Mouse (Mus musculus) hindbrain, embryonic 15.5 days (tissue): Measurements from ENCODE around the gene Mvb12b. TPM values are rescaled to one million over a fixed set of nuclear protein-coding genes. Genes with fewer than 3 reads are reported as not detected.

ENCODE experiments used
- ATAC-seq: fragments of 200-750 bp; cut with Nextera tagmentation; 2 replicates; pipeline ENCODE4 v1.8.0; 2017; ENCODE audit warnings: low read depth, moderate number of reproducible peaks, moderate TSS enrichment; ENCODE audit not compliant: low FRiP score
- H3K27ac ChIP-seq: fragments of 300-500 bp; sonication (generic); replicated peaks from 2 replicates; pipeline ENCODE4 v1.5.1; 2015; ENCODE audit warnings: mild to moderate bottlenecking, inconsistent platforms
- H3K27me3 ChIP-seq: fragments of 300-500 bp; sonication (generic); 2 replicates; pipeline ENCODE4 v1.6.1; 2015; ENCODE audit warnings: control low read depth, inconsistent platforms
- H3K36me3 ChIP-seq: fragments of 300-500 bp; sonication (generic); 2 replicates; pipeline ENCODE4 v1.6.1; 2015; ENCODE audit warnings: control low read depth, inconsistent platforms
- H3K4me1 ChIP-seq: fragments of 300-500 bp; sonication (generic); replicated peaks from 2 replicates; pipeline ENCODE4 v1.6.1; 2015; ENCODE audit warnings: control low read depth, inconsistent platforms
- H3K4me2 ChIP-seq: fragments of 300-500 bp; sonication (generic); 2 replicates; pipeline ENCODE4 v1.6.1; 2015; ENCODE audit warnings: moderate library complexity, mild to moderate bottlenecking, inconsistent platforms
- H3K4me3 ChIP-seq: fragments of 300-500 bp; sonication (generic); 2 replicates; pipeline ENCODE4 v1.5.1; 2015; ENCODE audit warnings: mild to moderate bottlenecking, inconsistent platforms
- H3K9ac ChIP-seq: fragments of 300-500 bp; sonication (generic); 2 replicates; pipeline ENCODE4 v1.6.1; 2015; ENCODE audit warnings: inconsistent platforms
- H3K9me3 ChIP-seq: fragments of 300-500 bp; sonication (generic); 2 replicates; pipeline ENCODE4 v1.6.1; 2016; ENCODE audit warnings: control low read depth, inconsistent platforms
- WGBS: fragments of 180-500 bp; shearing (Covaris S2); methylation state at CpG from one replicate; pipeline ENCODE4 v1.1.7; 2015; 5-methylcytosine and 5-hydroxymethylcytosine counted together
- polyA plus RNA-seq: library from polyadenylated mRNA; unstranded; fragments of >200 nt; fragmentation: Nextera tagmentation; extraction: Ambion mirVana; gene quantifications from 2 replicates; pipeline ENCODE4 v1.2.1, GENCODE M21; 2015

Mvb12b gene
- polyA plus RNA-seq, 1 experiment from 2014 or later: 66.2 TPM

GRCm38 (mm10) chr2:33840483-33840882, 47.3 kb downstream of the Mvb12b start:
- 44% methylated on average over 3 of the region's 3 CpGs for WGBS
- Histone ChIP-seq H3K4me2 (no peak overlapping the region), H3K9me3 (no peaks in the 10 kb centered on the region), H3K4me3 (no peak overlapping the region), H3K27me3 (no peaks in the 10 kb centered on the region), H3K4me1 (peaks cover 41% of the 10 kb centered on the region), H3K27ac (peak overlapping the region; percentile 51; the same call in 1 of the 2 replicates), H3K36me3 (no peaks in the 10 kb centered on the region), H3K9ac (no peak overlapping the region)
- no peak for ATAC-seq

DNA sequence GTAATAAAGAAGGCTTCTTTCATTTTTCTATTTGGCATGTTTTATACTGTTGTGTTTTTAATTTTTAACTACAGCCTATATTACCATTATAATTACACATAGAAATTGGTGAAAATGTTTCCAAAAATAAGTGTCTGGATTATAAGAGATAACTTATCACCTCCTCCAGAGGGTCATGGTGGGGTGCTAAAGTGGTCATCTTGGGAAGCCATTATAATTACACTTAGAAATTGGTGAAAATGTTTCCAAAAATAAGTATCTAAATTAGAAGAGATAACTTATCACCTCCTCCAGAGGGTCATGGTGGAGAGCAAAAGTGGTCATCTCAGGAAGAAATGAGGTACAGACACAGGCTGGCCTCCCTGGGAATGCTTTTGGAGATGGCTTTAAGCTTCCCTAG, 48.5 kb downstream of the Mvb12b start:
- no peak overlapping the region for H3K9ac ChIP-seq
- peaks cover 3% of the 10 kb centered on the region for H3K36me3 ChIP-seq
- H3K9me3 ChIP-seq: no peaks in the 10 kb centered on the region
- no peak overlapping the region for H3K4me3 ChIP-seq
- 0 out of 2 replicates have a peak overlapping the region, but pooled peaks have one; percentile 46 for H3K27ac ChIP-seq
- peaks cover 41% of the 10 kb centered on the region for H3K4me1 ChIP-seq
- no peak for ATAC-seq
- H3K4me2 ChIP-seq: no peak overlapping the region
- H3K27me3 ChIP-seq: no peaks in the 10 kb centered on the region

- no peaks in the 10 kb centered on the region for H3K9me3 ChIP-seq
- 0 out of 2 replicates have a peak overlapping the region, but pooled peaks have one; percentile 2 for H3K27ac ChIP-seq
- ATAC-seq: no peak
- peaks cover 5% of the 10 kb centered on the region for H3K36me3 ChIP-seq
- no peak overlapping the region for H3K4me2 ChIP-seq
- peaks cover 41% of the 10 kb centered on the region for H3K4me1 ChIP-seq
- no peaks in the 10 kb centered on the region for H3K27me3 ChIP-seq
- no peak overlapping the region for H3K9ac ChIP-seq
- H3K4me3 ChIP-seq: no peak overlapping the region
- WGBS: 67% methylated on average over 6 of the region's 6 CpGs
Observed at GRCm38 (mm10) chr2:33837297-33837696, 50.4 kb downstream of the Mvb12b start.

DNA sequence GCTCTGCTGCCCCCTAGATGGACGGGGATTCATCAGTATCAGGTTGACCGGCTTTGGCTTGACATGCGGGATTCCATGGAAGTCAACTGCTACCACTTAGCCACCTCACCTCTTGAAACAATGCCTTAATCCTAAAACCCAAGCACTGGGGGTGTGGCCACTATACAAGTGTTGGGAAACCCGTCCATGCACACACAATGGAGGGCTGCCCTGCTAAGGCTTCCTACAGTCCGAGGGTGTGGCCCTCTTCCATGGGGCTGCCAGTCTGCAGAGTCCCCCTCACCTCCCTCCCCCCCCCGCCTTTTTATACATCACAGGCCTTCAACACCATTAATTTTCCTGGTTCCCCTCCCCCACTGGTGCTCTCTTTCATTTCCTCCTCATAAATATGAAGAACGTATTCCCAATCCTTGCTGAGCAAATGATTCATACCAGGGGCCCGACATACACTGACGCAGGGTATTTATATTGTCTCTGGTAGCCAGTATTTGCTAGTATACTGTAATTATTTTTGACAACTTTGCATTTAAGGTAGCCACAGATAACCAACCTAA, 51.0 kb downstream of the Mvb12b start:
- Histone ChIP-seq H3K9ac (no peak overlapping the region), H3K4me1 (peaks cover 41% of the 10 kb centered on the region), H3K27me3 (no peaks in the 10 kb centered on the region), H3K27ac (0 out of 2 replicates have a peak overlapping the region, but pooled peaks have one; percentile 28), H3K36me3 (peaks cover 5% of the 10 kb centered on the region), H3K4me2 (no peak overlapping the region), H3K9me3 (no peaks in the 10 kb centered on the region), H3K4me3 (no peak overlapping the region)
- ATAC-seq: peak; percentile 28; the same call in 1 of the 2 replicates
- WGBS: 56% methylated on average over 9 of the region's 9 CpGs

DNA sequence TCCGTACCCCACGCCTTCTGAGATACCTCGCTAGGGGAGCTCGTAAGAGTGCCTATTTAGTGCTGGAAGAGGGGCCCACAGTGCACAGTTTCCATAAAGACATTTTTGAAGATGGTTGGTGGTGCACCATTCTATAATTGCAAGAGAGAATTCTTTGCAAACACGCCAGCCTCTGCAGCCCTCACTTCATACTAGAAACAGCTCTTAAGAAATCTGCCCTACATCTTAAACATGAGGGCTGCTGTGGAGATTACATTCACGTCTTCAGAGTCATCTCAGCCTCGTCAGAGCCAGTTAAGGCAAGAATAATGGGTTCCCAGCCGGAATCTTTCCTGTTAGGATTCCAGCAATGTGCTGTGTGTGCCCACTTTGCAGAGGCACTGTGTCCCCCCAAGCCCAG, 52.7 kb downstream of the Mvb12b start:
- 81% methylated on average over 8 of the region's 8 CpGs for WGBS
- H3K9me3 ChIP-seq: no peaks in the 10 kb centered on the region
- no peak overlapping the region for H3K4me3 ChIP-seq
- H3K4me1 ChIP-seq: peaks cover 31% of the 10 kb centered on the region
- H3K9ac ChIP-seq: no peak overlapping the region
- no peak for ATAC-seq
- no peak overlapping the region for H3K27ac ChIP-seq
- H3K36me3 ChIP-seq: peaks cover 5% of the 10 kb centered on the region
- H3K4me2 ChIP-seq: no peak overlapping the region
- no peaks in the 10 kb centered on the region for H3K27me3 ChIP-seq

DNA sequence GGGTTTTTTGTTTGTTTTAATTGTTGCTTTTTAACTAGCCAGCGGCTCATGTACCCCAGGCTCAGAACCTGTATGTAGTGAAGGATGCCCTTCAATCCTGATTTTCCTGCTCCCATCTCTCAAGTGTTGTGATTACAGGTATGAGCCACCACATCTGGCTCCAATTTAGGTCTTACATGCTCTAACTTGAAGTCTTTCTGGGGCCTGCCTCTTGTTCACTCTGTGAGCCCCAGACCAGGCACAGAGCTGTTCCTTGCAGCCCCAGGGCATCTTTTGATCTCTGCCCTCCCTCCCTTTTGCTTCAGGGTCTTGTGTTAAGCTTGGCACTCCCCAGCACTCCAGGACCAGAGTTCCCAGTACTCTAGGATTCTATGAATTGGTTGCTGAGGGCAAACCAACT, 53.8 kb downstream of the Mvb12b start:
- no peak for ATAC-seq
- Histone ChIP-seq H3K9ac (no peak overlapping the region), H3K4me2 (no peak overlapping the region), H3K36me3 (peaks cover 5% of the 10 kb centered on the region), H3K4me1 (peaks cover 25% of the 10 kb centered on the region), H3K4me3 (no peak overlapping the region), H3K27ac (no peak overlapping the region), H3K9me3 (no peaks in the 10 kb centered on the region), H3K27me3 (no peaks in the 10 kb centered on the region)
- 81% methylated on average over 1 of the region's 1 CpGs for WGBS

GRCm38 (mm10) chr2:33829870-33830269, 57.9 kb downstream of the Mvb12b start:
- ATAC-seq: no peak
- Histone ChIP-seq H3K4me1 (0 out of 2 replicates have a peak, but pooled peaks cover 6% of the 10 kb centered on the region), H3K9ac (no peak overlapping the region), H3K4me3 (no peak overlapping the region), H3K27ac (no peak overlapping the region), H3K27me3 (no peaks in the 10 kb centered on the region), H3K36me3 (peaks cover 29% of the 10 kb centered on the region), H3K4me2 (no peak overlapping the region), H3K9me3 (no peaks in the 10 kb centered on the region)
- 84% methylated on average over 2 of the region's 2 CpGs for WGBS

DNA sequence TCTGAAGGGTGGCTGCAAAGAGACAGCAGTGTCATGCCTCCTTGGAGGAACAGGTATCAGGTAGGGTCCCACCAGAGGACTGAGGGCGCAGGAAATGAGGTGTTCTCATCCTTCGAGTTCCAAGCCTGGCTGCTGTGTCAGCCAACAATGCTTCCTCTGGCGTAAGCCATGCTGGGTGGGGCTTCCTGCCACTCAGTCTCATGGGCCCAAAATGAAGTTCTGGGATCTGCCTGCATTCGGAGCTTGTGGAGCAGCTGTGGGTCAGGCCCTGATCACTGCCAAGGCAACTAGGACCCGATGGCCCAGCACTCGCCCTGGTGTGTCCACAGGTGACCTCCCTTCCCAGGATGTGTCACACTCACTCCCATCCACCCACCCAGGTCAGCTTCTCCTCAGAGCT, 61.0 kb downstream of the Mvb12b start:
- H3K4me2 ChIP-seq: no peak overlapping the region
- no peaks in the 10 kb centered on the region for H3K27me3 ChIP-seq
- H3K27ac ChIP-seq: no peak overlapping the region
- ATAC-seq: no peak
- H3K4me3 ChIP-seq: no peak overlapping the region
- H3K9me3 ChIP-seq: no peaks in the 10 kb centered on the region
- H3K9ac ChIP-seq: no peak overlapping the region
- WGBS: 89% methylated on average over 6 of the region's 6 CpGs
- H3K36me3 ChIP-seq: peaks cover 40% of the 10 kb centered on the region
- peaks cover 11% of the 10 kb centered on the region for H3K4me1 ChIP-seq

DNA sequence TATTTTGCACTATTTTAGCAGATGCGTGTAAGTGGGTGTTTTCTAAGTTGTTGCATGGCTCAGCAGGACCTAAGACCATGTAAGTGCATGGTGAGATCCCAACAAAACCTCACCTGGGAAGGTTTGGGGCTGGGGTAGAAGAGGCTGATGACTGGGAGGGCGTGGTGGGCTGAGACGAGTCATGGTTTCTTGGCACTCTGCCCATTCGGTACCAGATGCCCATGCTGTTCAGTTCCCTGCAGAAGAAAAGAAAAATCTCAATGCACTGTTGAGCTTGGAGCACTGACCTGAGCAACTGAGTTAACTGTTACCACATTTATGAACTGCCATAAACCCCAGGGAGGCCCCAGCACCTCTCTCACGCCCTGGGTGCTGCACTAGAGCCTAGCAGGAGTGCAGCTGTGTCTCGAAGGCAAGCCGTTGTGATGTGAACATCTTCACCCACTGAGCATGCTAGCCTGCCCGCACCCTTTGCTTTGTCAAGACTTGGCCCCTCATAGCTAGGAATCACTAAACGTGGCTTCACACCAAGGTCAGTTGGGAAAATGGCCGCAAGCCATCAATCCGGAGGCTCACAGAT, 62.7 kb downstream of the Mvb12b start:
- Histone ChIP-seq H3K27ac (no peak overlapping the region), H3K4me1 (peaks cover 15% of the 10 kb centered on the region), H3K9me3 (no peaks in the 10 kb centered on the region), H3K4me2 (no peak overlapping the region), H3K9ac (no peak overlapping the region), H3K27me3 (no peaks in the 10 kb centered on the region), H3K4me3 (no peak overlapping the region), H3K36me3 (peaks cover 47% of the 10 kb centered on the region)
- ATAC-seq: no peak
- 81% methylated on average over 11 of the region's 11 CpGs for WGBS

GRCm38 (mm10) chr2:33821677-33822607, 65.8 kb downstream of the Mvb12b start:
- Histone ChIP-seq H3K27ac (peak overlapping the region; percentile 36), H3K4me2 (no peak overlapping the region), H3K36me3 (peaks cover 49% of the 10 kb centered on the region), H3K4me1 (peaks cover 16% of the 10 kb centered on the region), H3K9ac (0 out of 2 replicates have a peak overlapping the region, but pooled peaks have one; percentile 7), H3K9me3 (no peaks in the 10 kb centered on the region), H3K27me3 (no peaks in the 10 kb centered on the region), H3K4me3 (no peak overlapping the region)
- ATAC-seq: peak; percentile 79; the same call in 1 of the 2 replicates
- 22% methylated on average over 13 of the region's 13 CpGs for WGBS

DNA sequence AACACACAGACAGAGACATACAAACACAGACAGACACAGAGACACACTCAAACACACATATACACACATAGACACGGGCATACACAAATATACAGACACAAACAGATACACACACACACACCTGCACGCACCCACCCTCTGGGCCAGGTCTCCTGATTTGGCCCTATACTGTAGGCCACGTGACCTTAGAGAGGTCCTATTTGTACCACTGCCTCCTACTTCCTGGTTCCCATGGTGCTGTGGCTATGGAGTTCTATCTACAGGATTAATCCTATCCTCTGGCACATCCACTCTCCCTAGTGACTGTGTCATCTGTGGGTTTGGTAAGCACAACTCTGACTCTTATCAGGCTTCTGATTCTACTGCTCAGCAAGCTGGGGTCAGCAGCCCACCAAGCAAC, 67.3 kb downstream of the Mvb12b start:
- Histone ChIP-seq H3K4me1 (peaks cover 19% of the 10 kb centered on the region), H3K4me2 (no peak overlapping the region), H3K4me3 (no peak overlapping the region), H3K9ac (no peak overlapping the region), H3K36me3 (peaks cover 37% of the 10 kb centered on the region), H3K27me3 (no peaks in the 10 kb centered on the region), H3K9me3 (no peaks in the 10 kb centered on the region), H3K27ac (no peak overlapping the region)
- ATAC-seq: no peak
- 95% methylated on average over 3 of the region's 3 CpGs for WGBS

DNA sequence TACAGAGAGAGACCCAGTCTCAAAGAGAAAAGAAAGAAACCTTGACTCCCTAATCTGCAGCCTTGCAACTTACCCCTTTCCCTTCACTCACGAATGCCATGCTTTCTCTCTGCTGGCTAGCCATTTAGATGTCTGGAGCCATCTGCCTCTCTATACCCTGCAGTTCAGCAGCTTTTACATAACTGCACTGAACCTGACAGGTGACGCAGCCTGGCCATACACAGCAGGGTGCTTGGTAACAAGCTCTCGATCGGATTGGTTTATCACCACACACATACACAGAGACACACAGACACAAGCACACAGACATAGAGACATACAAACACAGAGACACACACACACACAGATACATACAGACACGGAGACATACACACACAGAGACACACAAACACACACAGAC, 67.7 kb downstream of the Mvb12b start:
- 78% methylated on average over 5 of the region's 5 CpGs for WGBS
- Histone ChIP-seq H3K36me3 (peaks cover 33% of the 10 kb centered on the region), H3K27ac (no peak overlapping the region), H3K9me3 (no peaks in the 10 kb centered on the region), H3K4me1 (peaks cover 20% of the 10 kb centered on the region), H3K9ac (no peak overlapping the region), H3K4me3 (no peak overlapping the region), H3K27me3 (no peaks in the 10 kb centered on the region), H3K4me2 (no peak overlapping the region)
- ATAC-seq: no peak
